Mouse (Mus musculus) forebrain, embryonic 12.5 days (tissue): ENCODE measurements at regions not wholly inside any gene's neighbourhood (a gene's known extent, or its start where the extent isn't known, plus 50 kb on each side); places are given as distances from the start of the nearest gene placed in this dataset.

Experiments
- ATAC-seq: fragments of 200-750 bp; cut with Nextera tagmentation; 2 replicates; pipeline ENCODE4 v1.8.0; 2017; ENCODE audit warnings: moderate TSS enrichment; ENCODE audit not compliant: low FRiP score
- H3K27ac ChIP-seq: fragments of 300-500 bp; sonication (generic); 2 replicates; pipeline ENCODE4 v1.5.1; 2016; ENCODE audit warnings: mild to moderate bottlenecking
- H3K27me3 ChIP-seq: fragments of 300-500 bp; sonication (generic); 2 replicates; pipeline ENCODE4 v1.6.1; 2016; ENCODE audit warnings: mild to moderate bottlenecking
- H3K36me3 ChIP-seq: fragments of 300-500 bp; sonication (generic); replicated peaks from 2 replicates; pipeline ENCODE4 v1.6.1; 2016; ENCODE audit warnings: mild to moderate bottlenecking
- H3K4me1 ChIP-seq: fragments of 300-500 bp; sonication (generic); 2 replicates; pipeline ENCODE4 v1.6.1; 2016
- H3K4me2 ChIP-seq: fragments of 300-500 bp; sonication (generic); 2 replicates; pipeline ENCODE4 v1.6.1; 2016; ENCODE audit warnings: mild to moderate bottlenecking, moderate library complexity
- H3K4me3 ChIP-seq: fragments of 300-500 bp; sonication (generic); replicated peaks from 2 replicates; pipeline ENCODE4 v1.5.1; 2016; ENCODE audit warnings: mild to moderate bottlenecking
- H3K9ac ChIP-seq: fragments of 300-500 bp; sonication (generic); 2 replicates; pipeline ENCODE4 v1.6.1; 2016; ENCODE audit warnings: mild to moderate bottlenecking
- H3K9me3 ChIP-seq: fragments of 300-500 bp; sonication (generic); 2 replicates; pipeline ENCODE4 v1.6.1; 2016
- WGBS: fragments of 180-500 bp; shearing (Covaris S2); methylation state at CpG from one replicate; pipeline ENCODE4 v1.1.7; 2016; 5-methylcytosine and 5-hydroxymethylcytosine counted together

DNA sequence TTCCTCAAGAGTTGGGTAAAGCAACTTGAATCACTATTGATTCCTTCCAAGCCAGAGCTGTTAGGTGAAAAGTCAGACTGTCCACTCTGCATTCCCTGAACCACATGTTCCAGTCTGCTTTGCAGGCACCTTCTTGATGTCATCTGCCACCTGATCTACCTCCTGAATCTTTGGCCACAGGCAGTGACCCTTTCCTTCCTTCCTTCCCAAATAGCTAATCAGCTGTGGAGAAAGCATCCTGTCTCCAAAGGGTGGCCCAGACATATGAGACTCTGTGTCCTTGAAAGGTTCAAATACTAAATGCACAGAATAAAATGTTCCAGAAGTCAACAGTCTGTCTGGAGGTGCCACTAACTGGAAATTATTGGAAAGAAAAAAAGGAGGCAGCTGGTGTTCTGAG lies 107.6 kb upstream of the Pabpc6 start:
- ATAC-seq = no peak
- Histone ChIP-seq H3K27ac (peak overlapping the region; percentile 90), H3K4me1 (peaks cover 34% of the 10 kb centered on the region), H3K36me3 (no peaks in the 10 kb centered on the region), H3K9me3 (no peaks in the 10 kb centered on the region), H3K27me3 (no peaks in the 10 kb centered on the region), H3K9ac (no peak overlapping the region), H3K4me3 (no peak overlapping the region), H3K4me2 (no peak overlapping the region)

DNA sequence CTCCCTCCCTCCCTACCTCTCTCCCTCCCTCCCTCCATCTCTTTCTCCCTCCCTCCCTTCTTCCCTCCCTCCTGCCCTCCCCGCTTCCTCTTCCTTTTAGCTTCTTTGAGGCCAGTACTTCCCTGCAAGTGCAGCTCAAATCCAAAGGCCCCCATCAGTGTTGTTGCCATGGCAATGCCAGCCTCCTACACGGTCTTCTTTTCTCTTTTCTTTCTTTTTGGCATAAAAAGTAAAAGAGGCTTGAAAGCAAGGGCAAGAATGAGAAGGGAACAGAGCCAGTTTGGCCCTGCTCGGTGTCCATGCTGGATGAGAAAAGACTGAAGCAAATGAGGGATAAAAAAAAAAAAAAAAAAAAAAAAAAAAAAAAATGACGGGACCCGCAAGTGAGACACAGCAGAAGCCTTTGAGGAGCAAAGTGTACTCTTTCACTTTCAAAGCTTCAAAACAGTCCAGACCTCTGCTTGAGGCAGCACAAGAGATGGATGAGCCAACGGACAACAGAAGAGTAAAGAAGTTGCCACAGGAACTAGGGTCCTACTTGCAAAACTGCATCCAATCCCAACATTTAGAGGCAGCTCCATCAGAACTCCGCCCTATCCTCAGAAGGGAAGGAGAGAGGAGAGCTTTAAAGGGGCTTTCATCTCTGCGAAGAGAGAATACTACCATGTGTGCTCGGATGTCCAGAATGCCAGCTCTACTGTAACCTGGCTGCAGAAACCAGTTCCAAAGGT lies 106.9 kb upstream of the Pabpc6 start:
- Histone ChIP-seq H3K4me2 (peak overlapping the region; percentile 22; the same call in 1 of the 2 replicates), H3K27me3 (no peaks in the 10 kb centered on the region), H3K36me3 (no peaks in the 10 kb centered on the region), H3K4me3 (no peak overlapping the region), H3K9me3 (no peaks in the 10 kb centered on the region), H3K4me1 (peaks cover 34% of the 10 kb centered on the region), H3K27ac (peak overlapping the region; percentile 90), H3K9ac (0 out of 2 replicates have a peak overlapping the region, but pooled peaks have one; percentile 12)
- peak; percentile 85 for ATAC-seq
- WGBS = 21% methylated on average over 8 of the region's 9 CpGs

DNA sequence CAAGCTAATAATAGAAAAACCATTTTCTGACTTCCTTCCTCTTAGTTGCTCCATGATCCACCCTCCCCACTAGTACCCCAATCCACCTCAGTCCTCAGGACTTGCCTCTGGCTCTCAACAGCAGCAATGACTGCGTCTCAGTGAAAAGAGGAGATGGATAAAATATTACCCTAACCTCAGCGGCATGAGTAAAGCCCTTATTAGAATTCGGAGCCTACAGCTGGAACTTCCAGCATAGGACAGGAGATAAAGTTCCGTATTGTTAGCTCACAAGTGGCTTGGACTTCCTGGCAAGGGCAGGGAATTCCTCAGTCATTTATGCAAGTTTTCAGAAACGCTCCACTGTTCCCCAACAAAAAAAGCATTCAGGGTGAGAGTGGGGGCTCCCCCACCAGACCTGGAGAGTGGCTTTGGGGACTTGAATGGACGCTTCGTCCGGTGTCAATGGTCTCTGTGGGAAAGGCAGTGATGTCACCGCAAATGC lies 106.2 kb upstream of the Pabpc6 start:
- peak; percentile 90 for ATAC-seq

DNA sequence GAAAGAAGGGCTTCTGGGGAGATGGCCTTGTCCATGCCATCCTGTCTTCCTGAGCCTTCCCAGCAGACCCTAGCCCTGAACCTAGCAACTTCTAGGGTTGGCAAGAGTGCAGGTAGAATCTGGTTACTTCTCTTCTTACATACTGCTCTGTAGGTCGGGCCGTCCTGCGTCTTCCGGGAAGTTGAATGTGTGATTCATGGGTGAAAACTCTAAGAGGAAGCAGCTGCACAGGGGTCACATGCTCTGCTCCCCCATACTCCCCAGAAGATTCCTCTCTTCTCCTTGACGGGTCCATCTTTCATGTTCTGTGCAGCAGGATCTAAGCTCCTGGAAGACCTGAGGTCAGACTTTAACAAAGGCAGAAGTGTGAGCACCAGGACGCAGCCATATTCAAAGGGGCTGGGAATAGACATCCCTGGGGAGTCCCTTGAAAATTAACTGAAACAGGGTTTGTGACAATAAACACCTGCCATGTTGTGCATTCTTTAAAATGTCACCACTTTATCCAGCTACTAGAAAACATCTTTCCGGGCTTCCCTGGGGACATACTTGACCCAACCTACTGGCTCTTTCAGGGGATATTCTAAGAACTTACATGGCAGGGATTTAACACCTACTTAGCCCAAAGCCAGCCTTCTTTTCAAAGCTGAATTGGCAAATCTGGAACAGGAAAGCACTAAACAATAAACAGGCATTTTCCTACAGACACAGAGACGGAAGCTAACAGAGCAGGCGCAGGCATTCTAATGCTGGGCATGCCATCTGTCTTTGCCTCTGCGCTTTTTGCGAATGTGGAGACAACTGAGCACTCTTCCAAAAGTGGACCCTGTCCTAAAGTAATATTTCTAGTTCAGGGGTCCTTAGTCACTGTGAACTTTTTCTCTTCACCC lies 105.5 kb upstream of the Pabpc6 start:
- Histone ChIP-seq H3K4me3 (no peak overlapping the region), H3K27ac (peak overlapping the region; percentile 90), H3K27me3 (no peaks in the 10 kb centered on the region), H3K9me3 (no peaks in the 10 kb centered on the region), H3K36me3 (no peaks in the 10 kb centered on the region), H3K9ac (0 out of 2 replicates have a peak overlapping the region, but pooled peaks have one; percentile 7), H3K4me1 (peaks cover 34% of the 10 kb centered on the region), H3K4me2 (0 out of 2 replicates have a peak overlapping the region, but pooled peaks have one; percentile 13)
- ATAC-seq = no peak
- WGBS = 45% methylated on average over 11 of the region's 11 CpGs

More for the DNA sequence above, 106.2 kb upstream of the Pabpc6 start:
- no peaks in the 10 kb centered on the region for H3K36me3 ChIP-seq
- WGBS = 6% methylated on average over 9 of the region's 9 CpGs
- H3K4me2 ChIP-seq = 0 out of 2 replicates have a peak overlapping the region, but pooled peaks have one; percentile 13
- H3K27me3 ChIP-seq = no peaks in the 10 kb centered on the region
- H3K4me1 ChIP-seq = peaks cover 34% of the 10 kb centered on the region
- H3K4me3 ChIP-seq = no peak overlapping the region
- no peak overlapping the region for H3K9ac ChIP-seq
- peak overlapping the region; percentile 90 for H3K27ac ChIP-seq
- H3K9me3 ChIP-seq = no peaks in the 10 kb centered on the region

DNA sequence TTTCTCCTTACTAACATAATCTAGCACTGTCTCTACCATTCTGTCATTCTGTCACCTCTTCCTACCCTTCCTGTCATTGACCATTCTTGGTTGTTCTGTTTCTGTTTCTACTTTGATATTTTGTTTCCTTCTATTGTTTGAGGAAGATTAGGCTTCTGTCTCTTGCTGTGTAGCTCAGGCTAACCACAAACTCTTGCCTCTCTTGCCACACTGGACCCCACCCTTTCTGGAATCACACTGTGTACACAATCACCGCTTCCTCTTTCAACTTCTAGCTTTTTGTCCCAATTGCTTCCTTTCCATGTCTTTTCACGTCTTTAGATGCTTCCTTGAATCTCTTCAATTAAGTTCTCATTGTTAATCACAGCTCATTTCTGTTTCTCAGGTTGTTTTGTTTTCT lies 104.2 kb upstream of the Pabpc6 start:
- no peak overlapping the region for H3K4me2 ChIP-seq
- no peak overlapping the region for H3K4me3 ChIP-seq
- no peak overlapping the region for H3K27ac ChIP-seq
- H3K9ac ChIP-seq = no peak overlapping the region
- no peak for ATAC-seq
- no peaks in the 10 kb centered on the region for H3K9me3 ChIP-seq
- no peaks in the 10 kb centered on the region for H3K27me3 ChIP-seq
- H3K4me1 ChIP-seq = peaks cover 34% of the 10 kb centered on the region
- H3K36me3 ChIP-seq = no peaks in the 10 kb centered on the region
- WGBS = 80% methylated on average over 2 of the region's 2 CpGs

DNA sequence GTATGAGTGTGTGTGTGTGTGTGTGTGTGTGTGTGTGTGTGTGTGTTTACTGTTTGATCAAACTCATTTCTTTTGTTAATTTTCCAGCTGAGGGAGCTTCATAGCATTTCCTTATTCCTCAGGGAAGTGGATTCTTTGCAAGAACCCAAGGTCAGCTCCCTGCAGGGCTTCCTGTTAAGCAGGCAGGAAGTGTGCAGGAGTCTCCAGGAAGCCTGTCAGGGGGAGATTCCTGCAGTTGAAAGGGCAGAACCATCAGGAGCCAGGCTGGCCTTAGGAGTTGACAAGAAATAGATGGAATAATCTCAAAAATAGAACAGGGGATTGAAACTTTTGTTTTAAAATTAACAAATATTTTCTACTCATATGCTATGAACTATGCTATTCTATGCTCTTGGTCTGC lies 98.8 kb upstream of the Pabpc6 start:
- 0 out of 2 replicates have a peak overlapping the region, but pooled peaks have one; percentile 22 for H3K9ac ChIP-seq
- no peak overlapping the region for H3K27ac ChIP-seq
- no peak overlapping the region for H3K4me2 ChIP-seq
- no peaks in the 10 kb centered on the region for H3K36me3 ChIP-seq
- H3K27me3 ChIP-seq = no peaks in the 10 kb centered on the region
- no peak for ATAC-seq
- no peak overlapping the region for H3K4me3 ChIP-seq
- no peaks in the 10 kb centered on the region for H3K9me3 ChIP-seq
- peaks cover 25% of the 10 kb centered on the region for H3K4me1 ChIP-seq

DNA sequence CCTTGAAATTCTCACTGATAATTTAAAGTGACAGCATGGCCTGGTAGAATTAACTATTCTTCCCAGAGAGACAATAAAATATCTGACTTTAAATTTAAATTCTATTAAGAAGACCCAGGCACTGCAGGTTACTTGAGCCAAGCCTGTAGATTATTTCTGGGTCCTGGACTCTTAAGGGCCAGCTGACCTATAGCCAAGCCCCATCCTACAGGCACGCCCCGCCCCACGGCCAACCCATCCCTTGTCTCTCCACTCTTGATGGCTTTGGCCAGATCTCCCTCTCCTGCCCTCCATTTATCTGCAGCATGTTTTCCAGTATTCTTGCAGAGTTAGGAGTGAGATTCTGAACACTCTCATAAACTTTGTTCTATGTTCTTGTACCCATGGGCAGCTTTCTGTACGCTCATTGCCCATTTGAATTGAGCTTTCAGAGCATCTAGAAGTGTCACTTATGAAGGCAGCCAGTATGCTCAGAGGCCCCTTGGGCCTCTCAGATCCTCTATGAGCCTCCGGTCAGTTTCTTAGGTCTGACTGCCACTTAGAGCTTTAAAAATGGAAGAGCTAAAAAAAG lies 96.2 kb upstream of the Pabpc6 start:
- H3K4me1 ChIP-seq = peaks cover 43% of the 10 kb centered on the region
- WGBS = 52% methylated on average over 5 of the region's 5 CpGs
- no peaks in the 10 kb centered on the region for H3K9me3 ChIP-seq
- ATAC-seq = no peak
- H3K4me2 ChIP-seq = no peak overlapping the region
- no peak overlapping the region for H3K9ac ChIP-seq
- 0 out of 2 replicates have a peak, but pooled peaks cover 3% of the 10 kb centered on the region for H3K27me3 ChIP-seq
- H3K4me3 ChIP-seq = no peak overlapping the region
- H3K36me3 ChIP-seq = no peaks in the 10 kb centered on the region
- peak overlapping the region; percentile 90 for H3K27ac ChIP-seq

DNA sequence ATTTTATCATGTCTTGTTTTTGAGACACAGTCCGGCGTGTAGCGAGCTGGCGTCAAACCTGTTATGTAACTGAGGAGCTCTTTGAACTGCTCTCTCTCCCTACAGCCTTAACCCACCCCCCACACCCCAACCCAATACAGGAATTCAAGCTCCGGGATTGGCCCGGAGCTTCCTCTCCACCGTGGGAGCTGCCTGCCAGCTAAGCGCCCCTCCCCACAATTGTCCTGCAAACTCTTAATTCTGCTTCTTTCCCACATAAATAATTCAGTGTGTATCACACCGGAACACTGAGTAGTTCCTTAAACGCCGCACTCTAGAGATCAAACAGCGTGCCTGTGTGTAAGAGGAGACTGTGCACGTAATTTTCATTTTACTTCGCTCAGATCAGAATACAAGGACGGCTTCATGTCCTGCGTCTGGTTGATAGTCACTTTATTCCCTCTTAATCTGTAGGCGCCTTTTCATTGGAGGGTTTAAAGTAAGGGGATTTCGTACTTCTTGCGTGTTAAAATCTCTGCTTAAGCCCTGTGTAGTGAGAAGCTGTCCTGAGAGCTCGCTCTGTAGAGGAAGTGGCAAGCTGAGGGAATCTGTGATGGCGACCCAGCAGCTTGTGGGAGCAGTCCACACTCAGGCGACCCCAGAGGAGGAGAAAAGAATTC lies 95.3 kb upstream of the Pabpc6 start:
- Histone ChIP-seq H3K9me3 (no peaks in the 10 kb centered on the region), H3K27me3 (0 out of 2 replicates have a peak, but pooled peaks cover 3% of the 10 kb centered on the region), H3K9ac (peak overlapping the region; percentile 56), H3K27ac (peak overlapping the region; percentile 90), H3K36me3 (no peaks in the 10 kb centered on the region), H3K4me3 (peak overlapping the region; percentile 36), H3K4me2 (peak overlapping the region; percentile 61), H3K4me1 (peaks cover 52% of the 10 kb centered on the region)
- ATAC-seq = peak; percentile 92
- under 1% methylated on average over 22 of the region's 22 CpGs for WGBS

DNA sequence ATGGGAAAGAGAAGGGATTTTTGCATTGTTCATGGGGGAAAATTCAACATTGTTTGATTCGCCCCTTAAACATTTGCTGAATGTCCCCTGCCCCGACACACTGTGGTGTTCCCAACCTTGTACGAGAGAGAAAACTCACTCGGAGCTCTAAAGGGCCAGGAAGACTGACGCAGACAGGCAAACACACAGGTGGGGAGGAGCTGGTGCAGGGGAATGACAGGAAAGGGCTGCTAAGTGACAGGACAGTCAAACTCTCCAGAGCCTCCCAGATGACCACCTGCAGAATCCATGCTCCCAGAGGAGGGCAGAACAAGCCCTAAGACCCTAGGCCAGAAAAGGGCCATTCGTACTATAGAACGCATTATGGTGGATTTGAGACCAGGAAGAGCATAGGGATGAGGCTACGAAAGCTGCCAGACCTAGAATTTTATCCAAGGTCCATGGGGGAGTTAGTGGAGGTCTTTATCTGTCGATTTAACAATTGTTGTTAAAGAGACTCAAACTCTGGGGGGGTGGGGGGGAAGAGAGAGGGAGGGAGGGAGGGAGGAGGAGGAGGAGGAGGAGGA lies 94.6 kb upstream of the Pabpc6 start:
- no peaks in the 10 kb centered on the region for H3K9me3 ChIP-seq
- H3K4me3 ChIP-seq = peak overlapping the region; percentile 36
- 1% methylated on average over 9 of the region's 9 CpGs for WGBS
- ATAC-seq = peak; percentile 39
- H3K9ac ChIP-seq = peak overlapping the region; percentile 51
- H3K27ac ChIP-seq = peak overlapping the region; percentile 90
- H3K4me1 ChIP-seq = peaks cover 58% of the 10 kb centered on the region
- peak overlapping the region; percentile 61 for H3K4me2 ChIP-seq
- H3K27me3 ChIP-seq = 0 out of 2 replicates have a peak, but pooled peaks cover 3% of the 10 kb centered on the region
- H3K36me3 ChIP-seq = no peaks in the 10 kb centered on the region

DNA sequence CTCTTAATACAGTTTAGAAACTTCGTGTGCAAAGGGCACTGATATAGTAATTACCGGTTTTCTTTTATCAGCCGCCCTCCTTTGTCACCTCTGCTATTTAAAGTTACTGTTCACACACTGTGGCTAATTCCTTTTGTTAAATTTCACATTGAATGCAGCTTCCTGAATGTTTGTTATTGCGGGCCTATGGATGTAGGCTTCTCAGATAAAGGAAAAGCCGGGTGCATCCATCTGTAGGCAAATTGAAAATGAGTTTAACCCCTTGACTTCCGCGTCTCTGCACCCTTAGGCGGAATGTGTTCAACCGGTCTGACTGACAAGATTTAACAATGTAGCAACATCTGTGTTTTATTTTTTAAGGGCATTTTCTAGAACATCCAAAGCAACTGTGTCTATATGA lies 93.6 kb upstream of the Pabpc6 start:
- Histone ChIP-seq H3K27ac (peak overlapping the region; percentile 90), H3K4me1 (peaks cover 58% of the 10 kb centered on the region), H3K27me3 (0 out of 2 replicates have a peak, but pooled peaks cover 3% of the 10 kb centered on the region), H3K4me2 (peak overlapping the region; percentile 61), H3K9ac (peak overlapping the region; percentile 21; the same call in 1 of the 2 replicates), H3K4me3 (no peak overlapping the region), H3K9me3 (no peaks in the 10 kb centered on the region), H3K36me3 (no peaks in the 10 kb centered on the region)
- ATAC-seq = no peak
- under 1% methylated on average over 9 of the region's 9 CpGs for WGBS

DNA sequence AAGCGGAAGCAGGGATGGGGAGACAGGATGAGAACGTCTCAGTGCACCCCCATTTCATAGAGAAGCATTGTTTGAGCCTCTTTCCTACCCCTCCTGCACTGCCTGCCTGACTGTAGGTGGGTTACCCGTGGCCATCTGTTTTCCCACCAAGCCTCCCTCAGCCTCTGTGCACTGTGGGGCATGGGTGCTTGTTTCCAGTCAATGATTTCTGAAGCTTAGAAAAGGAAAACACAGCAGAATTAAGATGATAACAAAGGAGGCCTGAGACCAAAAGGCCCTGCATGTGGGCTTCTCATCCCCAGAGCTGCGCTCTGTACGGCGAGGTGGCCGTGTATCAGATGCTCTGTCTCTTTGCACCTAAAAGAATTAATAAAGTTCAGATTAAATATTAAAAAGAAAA lies 92.9 kb upstream of the Pabpc6 start:
- no peak overlapping the region; the same call in 1 of the 2 replicates for H3K4me2 ChIP-seq

More for the DNA sequence above, 92.9 kb upstream of the Pabpc6 start:
- Histone ChIP-seq H3K27me3 (0 out of 2 replicates have a peak, but pooled peaks cover 3% of the 10 kb centered on the region), H3K4me3 (no peak overlapping the region), H3K36me3 (no peaks in the 10 kb centered on the region), H3K4me1 (peaks cover 58% of the 10 kb centered on the region), H3K9me3 (no peaks in the 10 kb centered on the region), H3K27ac (peak overlapping the region; percentile 90), H3K9ac (peak overlapping the region; percentile 34; the same call in 1 of the 2 replicates)
- no peak for ATAC-seq
- 16% methylated on average over 7 of the region's 7 CpGs for WGBS
